Mouse (Mus musculus) lung, adult 2 months (tissue): ENCODE data around the gene Epb41l4b. TPM values are rescaled to one million over a fixed set of nuclear protein-coding genes. Genes with fewer than 3 reads are reported as not detected.

Experiments used
- DNase-seq: peaks from one replicate; pipeline ENCODE4 v3.0.0; 2022
- H3K4me1 ChIP-seq: fragments of 200-500 bp; 2 replicates; pipeline ENCODE4 v1.6.1; 2011; ENCODE audit warnings: low read length; ENCODE audit not compliant: control insufficient read depth, insufficient read depth
- H3K4me3 ChIP-seq: fragments of 200-500 bp; replicated peaks from 2 replicates; pipeline ENCODE3; 2011; ENCODE audit warnings: low read depth, mild to moderate bottlenecking, control low read depth, low read length; ENCODE audit errors: extremely low read depth
- CTCF ChIP-seq: fragments of 200-500 bp; IDR thresholded peaks from 2 replicates; pipeline ENCODE4 v1.5.1; 2011; ENCODE audit warnings: mild to moderate bottlenecking, low read length, control low read depth; ENCODE audit not compliant: insufficient read depth
- POLR2A ChIP-seq: fragments of 200-500 bp; IDR thresholded peaks from 2 replicates; pipeline ENCODE4 v1.6.1; 2011; ENCODE audit warnings: low read depth, mild to moderate bottlenecking, control low read depth, low read length, borderline replicate concordance; ENCODE audit errors: extremely low read depth
- WGBS: fragments of 180-500 bp; shearing (Covaris S2); methylation state at CpG from one replicate; pipeline ENCODE4 v1.1.7; 2018; 5-methylcytosine and 5-hydroxymethylcytosine counted together
- polyA plus RNA-seq: library from polyadenylated mRNA; depleted of rRNA; stranded (reverse); fragments of >200 nt; gene quantifications from 2 replicates; pipeline ENCODE4 v1.2.3, GENCODE M21; 2012

The Epb41l4b gene
- polyA plus RNA-seq, 1 experiment, result 28.9 TPM

GRCm38 (mm10) chr4:56961320-56961925 is 181.8 kb downstream of the Epb41l4b start:
- DNase-seq, result no peak
- no peak overlapping the region for H3K4me3 ChIP-seq
- peaks cover 2% of the 10 kb centered on the region for H3K4me1 ChIP-seq
- 66% methylated on average over 12 of the region's 12 CpGs for WGBS
- TF ChIP-seq CTCF (no peak), POLR2A (no peak)

- DNase-seq, result no peak
- 31% methylated on average over 9 of the region's 9 CpGs for WGBS
Measured at GRCm38 (mm10) chr4:56957518-56957917, 185.7 kb downstream of the Epb41l4b start.

GRCm38 (mm10) chr4:56953235-56953634 is 190.0 kb downstream of the Epb41l4b start:
- Histone ChIP-seq H3K4me3 (no peak overlapping the region), H3K4me1 (no peaks in the 10 kb centered on the region)
- no peak for DNase-seq
- WGBS, result 58% methylated on average over 6 of the region's 6 CpGs
- TF ChIP-seq CTCF (no peak), POLR2A (no peak)

More at GRCm38 (mm10) chr4:56957518-56957917, 185.7 kb downstream of the Epb41l4b start:
- H3K4me1 ChIP-seq, result peaks cover 2% of the 10 kb centered on the region
- no peak overlapping the region for H3K4me3 ChIP-seq
- no peak for TF ChIP-seq POLR2A
- no peak for TF ChIP-seq CTCF

GRCm38 (mm10) chr4:56951701-56952100 is 191.5 kb downstream of the Epb41l4b start:
- no peaks in the 10 kb centered on the region for H3K4me1 ChIP-seq
- TF ChIP-seq CTCF (no peak), POLR2A (no peak)
- no peak overlapping the region for H3K4me3 ChIP-seq
- no peak for DNase-seq
- 88% methylated on average over 3 of the region's 3 CpGs for WGBS

- Histone ChIP-seq H3K4me1 (no peaks in the 10 kb centered on the region), H3K4me3 (no peak overlapping the region)
- WGBS, result 43% methylated on average over 6 of the region's 6 CpGs
- no peak for TF ChIP-seq CTCF
- TF ChIP-seq POLR2A, result no peak
- no peak for DNase-seq
Measured at GRCm38 (mm10) chr4:56949494-56949893, 193.7 kb downstream of the Epb41l4b start.

- no peaks in the 10 kb centered on the region for H3K4me1 ChIP-seq
- under 1% methylated on average over 107 of the region's 107 CpGs for WGBS
- TF ChIP-seq POLR2A, result peak; percentile 61; the same call in 1 of the 2 replicates
- no peak for TF ChIP-seq CTCF
- peak; percentile 88 for DNase-seq
- H3K4me3 ChIP-seq, result peak within 1 kb of the TSS; percentile 81
Measured at GRCm38 (mm10) chr4:56946641-56947640, 196.3 kb downstream of the Epb41l4b start, which contains the start of gene Tmem245. Gene Tmem245 (minus strand): TSS chr4:56947437.

GRCm38 (mm10) chr4:56946180-56946579 is 197.1 kb downstream of the Epb41l4b start:
- 2% methylated on average over 14 of the region's 14 CpGs for WGBS
- H3K4me1 ChIP-seq, result no peaks in the 10 kb centered on the region
- no peak for TF ChIP-seq POLR2A
- TF ChIP-seq CTCF, result no peak
- no peak for DNase-seq
- peak overlapping the region; percentile 81 for H3K4me3 ChIP-seq

- H3K4me1 ChIP-seq, result no peaks in the 10 kb centered on the region; the same call in none of the 2 replicates
Measured at GRCm38 (mm10) chr4:56944286-56944685, 199.0 kb downstream of the Epb41l4b start.

GRCm38 (mm10) chr4:56943258-56943657 is 200.0 kb downstream of the Epb41l4b start:
- peak; percentile 65 for DNase-seq
- Histone ChIP-seq H3K4me1 (no peaks in the 10 kb centered on the region; the same call in none of the 2 replicates), H3K4me3 (no peak overlapping the region)
- TF ChIP-seq CTCF, result no peak
- TF ChIP-seq POLR2A, result no peak
- WGBS, result 61% methylated on average over 1 of the region's 1 CpGs

More at GRCm38 (mm10) chr4:56944286-56944685, 199.0 kb downstream of the Epb41l4b start:
- WGBS, result 38% methylated on average over 4 of the region's 4 CpGs
- TF ChIP-seq POLR2A (no peak), CTCF (no peak)
- DNase-seq, result no peak
- H3K4me3 ChIP-seq, result no peak overlapping the region
